Comparison of ENCODE assay signal across 28 mouse cellular contexts in the genomic region with DNA sequence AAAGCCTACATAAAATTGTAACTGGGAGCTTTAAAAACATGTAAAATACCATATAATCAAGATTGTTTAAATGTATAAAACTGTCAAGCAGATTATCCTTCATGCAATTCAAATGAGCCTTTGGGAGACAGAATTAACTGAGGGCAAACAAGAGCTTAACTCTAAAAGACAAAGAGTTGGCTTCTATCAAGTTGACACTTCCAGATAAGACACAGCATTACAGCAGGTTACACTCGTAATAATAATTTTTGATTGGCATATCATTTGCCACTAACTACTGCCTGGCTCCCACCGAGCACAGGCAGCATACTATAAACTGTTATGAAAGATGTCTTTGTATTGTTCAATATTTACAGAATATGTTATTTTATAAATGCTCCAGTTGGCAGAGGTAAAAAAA. TPM values are rescaled to one million over a fixed set of nuclear protein-coding genes. Genes with fewer than 3 reads are reported as not detected.
DNase-seq lines count a peak whose midpoint lies in the region; ATAC-seq and TF ChIP-seq lines count a peak whose summit lies in the region.
"Had no signal": no experiment of that assay in that cellular context is flagged by ENCODE, and none has a peak within 500 bp of the region (broad histone marks: within the 10 kb centered on the region; RNA-seq: fewer than 3 reads in every experiment).

No protein-coding gene starts in this region.

- H3K4me1 ChIP-seq in hindbrain, embryonic 12.5 days: peaks cover 42% of the 10 kb centered on the region
- H3K4me1 ChIP-seq in hindbrain, embryonic 16.5 days (ENCODE audit: control insufficient read depth, insufficient read depth, low read depth, low read length): peaks cover 23% of the 10 kb centered on the region
- peaks cover 51% of the 10 kb centered on the region for H3K4me1 ChIP-seq in forebrain, embryonic 15.5 days
- peaks cover 85% of the 10 kb centered on the region for H3K4me1 ChIP-seq in midbrain, embryonic 13.5 days (replicated peaks)

- DNase-seq in brain, embryonic 14.5 days (ENCODE audit: low read depth): peak; percentile 73
- no peak for DNase-seq in spleen, postnatal 4 days (ENCODE audit: low spot score in 2 of 2)
- DNase-seq in cerebellum, postnatal 14 days: no peak
- DNase-seq in gastrocnemius, postnatal 36 days: no peak
- DNase-seq: adrenal gland, adult 2 months; B cell, adult 2 months; cerebellum, adult 11-12 months; cerebellum, postnatal 25 days; embryo, embryonic 11 days; kidney, adult 8-10 months; kidney, postnatal 25 days; thymus, postnatal 14 days had no signal

- H3K4me2 ChIP-seq in hindbrain, embryonic 12.5 days (replicated peaks): no peak overlapping the region
- no peak overlapping the region for H3K4me2 ChIP-seq in hindbrain, embryonic 16.5 days (ENCODE audit: low read length)
- H3K4me2 ChIP-seq in forebrain, embryonic 15.5 days (replicated peaks): no peak overlapping the region
- H3K4me2 ChIP-seq in midbrain, embryonic 13.5 days (replicated peaks): peak overlapping the region; percentile 28
- H3K4me2 ChIP-seq: heart, embryonic 11.5 days; limb, embryonic 15.5 days; neural tube, embryonic 12.5 days had no signal

- no peak overlapping the region for H3K9ac ChIP-seq in hindbrain, embryonic 12.5 days
- no peak overlapping the region for H3K9ac ChIP-seq in hindbrain, embryonic 16.5 days (ENCODE audit: low read depth, low read length)
- no peak overlapping the region for H3K9ac ChIP-seq in forebrain, embryonic 15.5 days (replicated peaks)
- no peak overlapping the region for H3K9ac ChIP-seq in midbrain, embryonic 13.5 days (replicated peaks)
- H3K9ac ChIP-seq: embryonic facial prominence, embryonic 13.5 days; limb, embryonic 15.5 days; liver, embryonic 14.5 days; lung, embryonic 14.5 days; neural tube, embryonic 12.5 days had no signal

- ATAC-seq in hindbrain, embryonic 12.5 days (ENCODE audit: low FRiP score): no peak
- no peak for ATAC-seq in hindbrain, embryonic 16.5 days
- no peak for ATAC-seq in forebrain, embryonic 15.5 days (replicated peaks)
- ATAC-seq in midbrain, embryonic 13.5 days: no peak
- ATAC-seq: inflammation-experienced regulatory T-cells, adult 6 months had no signal

- TF ChIP-seq POLR2A in brain, embryonic 14.5 days (IDR thresholded peaks at IDR 0.05; ENCODE audit: borderline replicate concordance, extremely low read depth, insufficient read depth, insufficient read length, poor library complexity, severe bottlenecking): no peak

- no peaks in the 10 kb centered on the region for H3K36me3 ChIP-seq in hindbrain, embryonic 12.5 days
- no peaks in the 10 kb centered on the region for H3K36me3 ChIP-seq in hindbrain, embryonic 16.5 days (ENCODE audit: control insufficient read depth, insufficient read depth, low read length)
- H3K36me3 ChIP-seq in forebrain, embryonic 15.5 days: no peaks in the 10 kb centered on the region
- peaks cover 8% of the 10 kb centered on the region for H3K36me3 ChIP-seq in midbrain, embryonic 13.5 days
- H3K36me3 ChIP-seq: embryonic facial prominence, embryonic 13.5 days; G1E; limb, embryonic 15.5 days had no signal

- no peak for TF ChIP-seq CTCF in brain, embryonic 14.5 days (IDR thresholded peaks at IDR 0.05; ENCODE audit: borderline replicate concordance, extremely low read depth, insufficient read depth, insufficient read length)

- H3K27me3 ChIP-seq in hindbrain, embryonic 12.5 days: no peaks in the 10 kb centered on the region
- no peaks in the 10 kb centered on the region for H3K27me3 ChIP-seq in hindbrain, embryonic 16.5 days (replicated peaks; ENCODE audit: control insufficient read depth, insufficient read depth, low read length)
- H3K27me3 ChIP-seq in forebrain, embryonic 15.5 days: no peaks in the 10 kb centered on the region
- H3K27me3 ChIP-seq in midbrain, embryonic 13.5 days: no peaks in the 10 kb centered on the region
- H3K27me3 ChIP-seq: CH12.LX; neural tube, embryonic 12.5 days had no signal

- WGBS in hindbrain, embryonic 12.5 days: 39% methylated on average over 2 of the region's 2 CpGs
- WGBS in hindbrain, embryonic 16.5 days: 22% methylated on average over 2 of the region's 2 CpGs
- 3% methylated on average over 2 of the region's 2 CpGs for WGBS in forebrain, embryonic 15.5 days
- WGBS in midbrain, embryonic 13.5 days: 10% methylated on average over 2 of the region's 2 CpGs

- no peak overlapping the region for H3K4me3 ChIP-seq in hindbrain, embryonic 12.5 days
- no peak overlapping the region for H3K4me3 ChIP-seq in hindbrain, embryonic 16.5 days (ENCODE audit: low read length)
- H3K4me3 ChIP-seq in forebrain, embryonic 15.5 days: no peak overlapping the region
- no peak overlapping the region for H3K4me3 ChIP-seq in midbrain, embryonic 13.5 days (replicated peaks)
- H3K4me3 ChIP-seq: embryonic facial prominence, embryonic 13.5 days; erythroblast, embryonic 14.5 days; left cerebral cortex, adult 2 months; limb, embryonic 15.5 days; neural tube, embryonic 12.5 days had no signal

- H3K27ac ChIP-seq in hindbrain, embryonic 12.5 days: 0 out of 2 replicates have a peak overlapping the region, but pooled peaks have one; percentile 58
- no peak overlapping the region for H3K27ac ChIP-seq in hindbrain, embryonic 16.5 days (ENCODE audit: low read depth, low read length)
- H3K27ac ChIP-seq in forebrain, embryonic 15.5 days (replicated peaks): peak overlapping the region; percentile 81
- H3K27ac ChIP-seq in midbrain, embryonic 13.5 days: peak overlapping the region; percentile 70
- H3K27ac ChIP-seq: liver, embryonic 14.5 days; neural tube, embryonic 12.5 days had no signal

- intact Hi-C loops in gastrocnemius, postnatal 36 days (cut with DNase I): no loop called here

- no peaks in the 10 kb centered on the region for H3K9me3 ChIP-seq in hindbrain, embryonic 12.5 days (replicated peaks)
- H3K9me3 ChIP-seq in hindbrain, embryonic 16.5 days (ENCODE audit: control insufficient read depth, low read length): no peaks in the 10 kb centered on the region
- H3K9me3 ChIP-seq in forebrain, embryonic 15.5 days: no peaks in the 10 kb centered on the region
- no peaks in the 10 kb centered on the region for H3K9me3 ChIP-seq in midbrain, embryonic 13.5 days
- H3K9me3 ChIP-seq: embryonic facial prominence, embryonic 13.5 days; limb, embryonic 15.5 days; neural tube, embryonic 12.5 days had no signal

RNA-seq across cellular contexts. Expression of a gene that starts 47.2 kb away (rescaled TPM):
- 40.9 and 44.9 TPM in 2 replicates for polyA plus RNA-seq in hindbrain, embryonic 12.5 days (2016; fragmentation: Nextera tagmentation; extraction: Ambion mirVana)
- polyA plus RNA-seq in hindbrain, embryonic 16.5 days (2015; fragmentation: Nextera tagmentation; extraction: Ambion mirVana): 11.2 and 12.8 TPM in 2 replicates
- 88.1 and 90.0 TPM in 2 replicates for polyA plus RNA-seq in brain, embryonic 14.5 days (2012; rRNA removed)
- 32.4 and 35.0 TPM in 2 replicates for polyA plus RNA-seq in forebrain, embryonic 15.5 days (2015; fragmentation: Nextera tagmentation; extraction: Ambion mirVana)
- 31.4 and 34.3 TPM in 2 replicates for polyA plus RNA-seq in midbrain, embryonic 13.5 days (2015; fragmentation: Nextera tagmentation; extraction: Ambion mirVana)
- under 1 TPM in 1 of 2 experiments, not detected in 1; 0.23 TPM for total RNA-seq in gastrocnemius, postnatal 36 days (2021)
- total RNA-seq: CH12.LX; G1E; granulocyte monocyte progenitor cell, adult 5-6 weeks had no signal
- polyA plus RNA-seq: erythroblast, embryonic 14.5 days; G1E; inflammation-experienced regulatory T-cells, adult 6 months had no signal
